Mouse (Mus musculus) urinary bladder, postnatal 4 days (tissue): ENCODE results near the gene Fgfr2.
"Not testable (repeated sequence)": the region's sequence is repeated elsewhere in the genome, so short reads cannot be mapped to it uniquely, and the experiment has no call there.

Source experiments
- DNase-seq, 2 experiments: peaks; one replicate each; pipeline ENCODE4 v3.0.0; 2021 to 2022; ENCODE audit warnings: low spot score in 2 of 2

The Fgfr2 gene

DNA sequence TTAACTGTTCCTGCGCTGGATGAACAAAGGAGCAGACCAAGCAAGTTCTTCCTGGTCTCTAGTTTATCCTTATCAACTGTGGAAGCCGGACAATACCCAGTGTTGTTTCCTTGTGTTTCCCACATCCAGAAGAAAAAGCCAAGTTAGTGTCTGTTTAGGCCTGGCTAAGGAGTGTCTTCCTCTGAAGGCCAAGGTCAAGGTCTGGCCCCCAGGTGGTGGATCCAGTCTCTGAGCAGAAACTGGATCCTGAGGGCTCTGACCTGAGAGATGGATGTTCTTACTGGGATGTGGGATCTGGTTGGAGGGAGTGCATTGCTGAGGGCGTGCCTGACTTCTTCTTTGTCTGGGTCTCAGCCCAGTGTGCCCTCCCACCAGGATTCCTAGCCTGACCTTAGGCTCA, 1657.4 kb downstream of the Fgfr2 start:
- peak in 1 of 2 experiments; percentile 36 for DNase-seq

- DNase-seq: no peak
These were observed 1658.0 kb downstream of the Fgfr2 start for GRCm38 (mm10) chr7:131465117-131465601.

DNA sequence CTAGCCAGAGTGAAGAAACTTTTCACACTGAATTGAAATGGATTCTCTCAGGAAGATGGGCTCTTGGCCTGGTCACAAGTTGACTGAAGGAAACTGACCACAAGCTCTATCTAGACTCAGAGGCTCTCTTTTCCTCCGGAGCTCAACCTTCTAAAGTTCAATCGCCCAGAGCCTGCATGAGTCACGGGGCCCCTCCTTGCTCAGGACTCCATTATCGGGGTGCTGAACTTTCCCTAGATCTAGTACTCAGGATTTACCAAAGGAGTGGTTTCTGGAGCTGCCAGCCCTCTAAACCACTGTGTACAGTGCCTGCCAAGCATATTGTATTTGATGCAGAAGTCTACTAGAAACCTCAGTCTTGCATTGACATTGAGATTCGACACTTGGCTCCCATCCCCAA, 1666.4 kb downstream of the Fgfr2 start:
- DNase-seq: no peak

- no peak for DNase-seq
These were observed 1686.1 kb downstream of the Fgfr2 start for GRCm38 (mm10) chr7:131437051-131437450.

GRCm38 (mm10) chr7:131434276-131434675, 1688.9 kb downstream of the Fgfr2 start:
- DNase-seq: no peak

- DNase-seq: no peak
These were observed 1690.9 kb downstream of the Fgfr2 start for GRCm38 (mm10) chr7:131432244-131432643.

DNA sequence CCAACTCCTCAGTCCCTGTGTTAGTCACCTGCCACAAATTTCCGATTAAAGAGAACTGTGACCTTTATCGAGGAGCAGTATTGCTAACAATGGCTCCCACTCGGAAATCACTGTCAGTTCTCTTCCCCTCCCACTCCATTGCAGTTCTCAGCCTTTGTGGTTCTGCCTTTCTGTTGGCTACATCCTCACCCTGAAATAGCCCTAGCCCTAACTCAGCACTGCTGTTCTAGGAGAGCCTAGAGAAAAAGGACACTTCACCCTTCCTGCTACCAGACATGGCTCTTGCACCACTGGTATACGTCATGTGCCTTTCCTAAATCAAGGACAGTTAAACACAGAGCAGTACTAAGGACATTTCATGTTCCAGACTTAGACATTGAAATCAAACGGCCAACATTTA, 1695.8 kb downstream of the Fgfr2 start:
- no peak for DNase-seq

GRCm38 (mm10) chr7:131424912-131425311, 1698.2 kb downstream of the Fgfr2 start:
- no peak for DNase-seq

- DNase-seq: no peak
These were observed 1705.5 kb downstream of the Fgfr2 start for GRCm38 (mm10) chr7:131417605-131418004.

DNA sequence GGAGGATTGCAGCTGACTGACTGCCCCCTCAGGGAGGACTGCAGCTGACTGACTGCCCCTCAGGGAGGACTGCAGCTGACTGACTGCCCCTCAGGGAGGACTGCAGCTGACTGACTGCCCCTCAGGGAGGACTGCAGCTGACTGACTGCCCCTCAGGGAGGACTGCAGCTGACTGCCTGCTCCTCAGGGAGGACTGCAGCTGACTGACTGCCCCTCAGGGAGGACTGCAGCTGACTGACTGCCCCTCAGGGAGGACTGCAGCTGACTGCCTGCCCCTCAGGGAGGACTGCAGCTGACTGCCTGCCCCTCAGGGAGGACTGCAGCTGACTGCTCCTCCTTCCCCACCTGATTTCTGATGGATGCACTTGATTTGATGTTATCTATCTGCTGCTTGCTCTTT, 1706.4 kb downstream of the Fgfr2 start:
- not testable (repeated sequence) for DNase-seq

- DNase-seq: no peak
These were observed 1711.2 kb downstream of the Fgfr2 start for GRCm38 (mm10) chr7:131411941-131412270.

- no peak for DNase-seq
These were observed 1711.8 kb downstream of the Fgfr2 start for GRCm38 (mm10) chr7:131411221-131411940.

- DNase-seq: peak; percentile 99
These were observed 1712.6 kb downstream of the Fgfr2 start, which contains the start of the genes Ikzf5 and Acadsb for GRCm38 (mm10) chr7:131410416-131411058. Gene Ikzf5, minus strand, starts transcription at chr7:131410521. Gene Acadsb, plus strand, starts transcription at chr7:131410601.

GRCm38 (mm10) chr7:131409988-131410385, 1713.2 kb downstream of the Fgfr2 start:
- no peak for DNase-seq

DNA sequence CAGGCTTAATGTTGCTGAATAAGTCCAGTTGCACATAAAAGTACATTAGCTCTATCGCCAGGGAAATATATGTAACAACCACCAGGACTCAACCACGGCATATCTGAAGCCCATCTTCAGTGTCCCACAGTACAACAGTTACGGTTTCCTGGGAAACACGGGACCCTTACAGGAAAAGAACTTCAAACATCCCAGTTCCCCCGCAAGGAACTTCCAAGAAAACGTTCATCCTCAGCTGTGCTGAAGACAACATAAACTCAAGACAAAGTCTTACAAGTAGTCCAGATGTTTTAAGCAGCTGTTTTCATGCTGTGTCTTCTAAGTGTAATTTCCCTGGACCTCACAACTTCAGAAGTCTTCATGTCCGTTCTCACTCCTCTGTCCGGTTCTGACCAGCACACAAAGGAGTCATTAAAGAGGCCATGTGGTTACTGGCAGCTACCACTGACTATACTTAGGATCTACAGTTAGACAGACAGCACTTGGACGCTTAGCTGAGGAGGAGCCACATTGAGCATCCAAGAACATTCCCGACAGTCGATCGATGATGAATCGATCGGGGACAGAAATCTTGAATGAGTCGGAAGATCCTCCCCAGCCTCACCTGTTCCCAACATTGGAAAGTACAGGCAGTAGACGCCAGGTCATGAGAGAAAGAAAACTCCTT, 1713.7 kb downstream of the Fgfr2 start:
- DNase-seq: no peak

DNA sequence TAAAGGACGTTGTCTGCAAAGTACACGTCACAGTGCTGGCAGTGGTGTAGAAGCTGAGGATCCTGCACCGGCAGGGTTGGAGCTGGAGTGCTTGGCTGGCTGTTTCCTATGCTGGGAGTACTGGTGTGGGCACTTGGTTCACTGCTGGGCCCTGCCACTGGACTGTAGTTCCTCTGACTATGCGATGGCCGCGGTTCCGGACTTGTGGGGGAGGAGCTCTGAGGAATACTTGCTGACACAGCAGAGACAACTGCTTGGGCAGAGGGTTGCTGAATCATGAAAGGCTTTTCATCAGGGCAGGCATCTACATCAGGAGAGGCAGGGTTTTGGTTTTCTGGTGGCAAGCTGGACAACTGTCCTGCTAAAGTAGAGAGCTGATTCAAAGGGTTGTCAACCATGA, 1731.4 kb downstream of the Fgfr2 start:
- DNase-seq: not testable (repeated sequence)

DNA sequence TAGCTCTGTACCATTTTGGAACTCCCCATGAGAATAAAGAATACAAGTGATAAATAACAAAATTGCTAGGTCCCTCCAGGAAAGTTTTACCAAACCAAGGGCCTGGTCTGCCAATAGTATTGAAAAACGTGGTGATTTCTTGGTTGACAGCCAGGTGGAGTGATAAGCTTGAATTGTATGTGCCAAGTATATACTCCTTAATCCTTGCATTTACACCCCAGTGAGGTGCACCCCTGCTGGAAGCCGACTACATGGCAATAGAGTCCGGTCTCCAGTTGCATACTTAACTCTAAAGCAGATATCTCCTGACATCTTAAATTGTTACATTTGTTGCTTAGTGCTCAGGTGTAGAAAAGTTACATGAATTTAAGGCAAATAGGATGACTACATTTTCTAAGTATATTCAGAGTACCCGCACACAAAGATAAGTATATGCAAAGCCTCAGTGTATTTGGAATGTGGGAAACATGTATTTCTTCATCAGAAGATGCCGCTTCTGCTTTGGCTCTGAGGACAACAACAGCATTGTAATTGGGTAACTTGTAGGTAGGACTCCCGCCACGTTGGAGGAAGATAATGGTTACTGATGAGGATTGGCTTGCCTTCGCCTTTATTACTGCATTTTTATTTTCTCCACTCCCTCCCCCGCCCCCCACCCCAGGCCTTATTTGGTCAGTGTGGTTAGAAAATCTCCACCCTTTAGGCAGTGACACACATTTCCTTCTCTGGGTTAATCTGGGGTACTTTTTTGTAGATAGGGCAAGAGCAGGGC, 1751.1 kb downstream of the Fgfr2 start:
- no peak for DNase-seq

- no peak for DNase-seq
These were observed 1751.7 kb downstream of the Fgfr2 start for GRCm38 (mm10) chr7:131371470-131371860.

DNA sequence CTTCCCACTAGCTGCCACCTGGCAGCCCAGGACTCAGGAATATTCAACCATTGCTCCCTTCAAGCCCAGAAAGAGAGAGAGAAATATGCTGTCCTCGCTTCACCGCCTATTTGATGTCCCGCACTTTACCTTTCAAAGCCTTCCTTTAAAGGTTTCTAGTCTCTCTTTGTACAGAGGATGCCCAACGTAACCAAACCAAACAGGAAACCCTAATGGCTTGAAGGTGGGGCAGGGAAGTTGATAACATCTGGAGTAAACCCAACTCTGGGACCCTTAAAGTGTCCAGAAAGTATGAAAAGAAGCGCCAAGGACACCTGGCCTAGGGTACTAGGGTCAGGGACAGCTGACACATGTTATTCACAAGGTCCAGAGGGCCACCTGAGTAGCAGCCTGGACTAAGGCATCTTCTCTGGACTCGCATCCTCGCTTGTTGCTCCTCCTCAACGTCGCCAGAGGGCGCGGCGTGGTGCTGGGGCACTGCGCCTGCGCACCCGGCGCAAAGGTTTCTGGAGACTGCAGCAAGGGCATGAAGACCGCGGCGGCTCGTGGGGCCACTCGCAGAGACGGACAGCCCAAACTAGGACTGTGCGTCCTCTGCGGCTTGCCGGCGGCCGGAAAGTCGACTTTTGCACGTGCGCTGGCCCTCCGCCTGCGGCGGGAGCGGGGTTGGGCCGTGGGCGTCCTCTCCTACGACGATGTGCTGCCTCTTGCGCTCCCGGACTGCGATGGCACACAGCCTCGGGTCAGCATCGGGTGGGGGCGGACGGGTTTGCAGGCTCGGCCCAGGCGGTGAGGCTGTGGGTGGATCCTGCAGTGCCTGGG, 1752.3 kb downstream of the Fgfr2 start, which contains the start of gene Pstk:
Gene Pstk (plus strand): TSS at position 494 of the 822 bp plus-strand sequence.
- peak; percentile 83 to 88 for DNase-seq

DNA sequence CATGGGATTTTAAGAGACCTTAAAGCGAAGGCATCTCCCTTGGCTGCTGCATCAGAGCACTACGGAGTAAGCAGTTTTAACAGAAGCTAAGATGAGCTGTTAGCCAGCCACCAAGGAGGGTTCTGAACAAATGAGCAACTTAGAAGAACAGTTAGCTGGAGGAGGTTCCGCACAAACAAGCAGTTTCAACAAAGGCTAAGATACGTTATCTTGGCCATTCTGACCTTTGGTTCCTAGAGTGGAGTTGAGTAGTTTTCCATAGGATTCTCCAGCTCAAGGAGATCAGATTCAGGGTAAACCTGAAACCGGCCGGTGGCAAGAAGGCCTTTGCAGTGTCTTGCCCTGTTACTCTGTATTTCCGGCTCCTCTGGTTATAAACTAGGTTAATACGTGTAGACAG, 1759.0 kb downstream of the Fgfr2 start:
- DNase-seq: no peak
